Mouse (Mus musculus) bone marrow, adult 2 months (tissue): ENCODE measurements around the gene Fam129b.

ENCODE experiments used
- CTCF ChIP-seq: fragments of 200-500 bp; IDR thresholded peaks from 2 replicates; pipeline ENCODE4 v1.5.1; 2011; ENCODE audit warnings: low read length, control low read depth; ENCODE audit not compliant: control insufficient read depth, insufficient read depth
- POLR2A ChIP-seq: fragments of 200-500 bp; IDR thresholded peaks from 2 replicates; pipeline ENCODE4 v1.6.1; 2011; ENCODE audit warnings: low read depth, mild to moderate bottlenecking, control low read depth, low read length, borderline replicate concordance; ENCODE audit not compliant: control insufficient read depth

DNA sequence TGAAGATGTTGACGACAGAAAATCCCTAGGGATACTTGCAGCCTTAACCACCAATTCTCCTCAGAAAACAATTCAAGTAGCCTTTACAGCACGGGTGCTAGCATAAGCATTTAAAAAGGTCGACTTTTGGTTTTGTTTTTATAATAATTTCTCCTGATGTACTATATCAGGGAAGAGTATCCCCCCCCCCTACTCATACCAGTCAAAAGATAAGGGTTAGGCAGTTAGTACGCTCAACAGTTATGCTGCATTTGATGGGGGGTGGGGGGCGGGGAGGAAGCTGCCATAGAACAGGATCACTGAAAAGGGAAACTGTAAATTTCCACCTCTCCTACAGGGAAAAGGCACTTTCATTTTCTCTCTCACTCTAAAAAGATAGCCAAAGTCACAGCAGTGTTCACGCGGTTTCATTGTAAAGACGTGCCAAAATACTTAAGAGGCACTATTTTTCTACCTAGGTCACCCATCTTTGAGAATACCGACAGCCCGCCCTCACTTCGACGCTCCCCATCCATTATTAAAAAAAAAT, 30.3 kb upstream of the Fam129b start:
- TF ChIP-seq CTCF (no peak), POLR2A (no peak)
